Mouse (Mus musculus) cerebellum, adult 2 months (tissue): ENCODE data around the gene Hk2. TPM values are rescaled to one million over a fixed set of nuclear protein-coding genes. Genes with fewer than 3 reads are reported as not detected.

ENCODE experiments used
- DNase-seq, 2 experiments: peaks; one replicate each; pipeline ENCODE4 v3.0.0; 2021
- H3K27ac ChIP-seq: fragments of 200-500 bp; 2 replicates; pipeline ENCODE4 v1.5.1; 2012; ENCODE audit warnings: low read length, control low read depth, inconsistent platforms; ENCODE audit not compliant: insufficient read depth
- H3K27me3 ChIP-seq: fragments of 200-500 bp; 2 replicates; pipeline ENCODE4 v1.6.1; 2012; ENCODE audit warnings: inconsistent platforms, mild to moderate bottlenecking, low read length, moderate library complexity; ENCODE audit not compliant: control insufficient read depth, insufficient read depth
- H3K4me1 ChIP-seq: fragments of 200-500 bp; 2 replicates; pipeline ENCODE4 v1.6.1; 2011; ENCODE audit warnings: low read length; ENCODE audit not compliant: control insufficient read depth, insufficient read depth
- H3K4me3 ChIP-seq: fragments of 200-500 bp; replicated peaks from 2 replicates; pipeline ENCODE3; 2011; ENCODE audit warnings: mild to moderate bottlenecking, low read depth, low read length, control low read depth; ENCODE audit not compliant: insufficient read depth
- CTCF ChIP-seq: fragments of 200-500 bp; IDR thresholded peaks from 2 replicates; pipeline ENCODE4 v1.5.1; 2011; ENCODE audit warnings: low read depth, mild to moderate bottlenecking, control low read depth, low read length, moderate library complexity, borderline replicate concordance; ENCODE audit not compliant: insufficient read depth
- POLR2A ChIP-seq: fragments of 200-500 bp; IDR thresholded peaks from 2 replicates; pipeline ENCODE4 v1.6.1; 2011; ENCODE audit warnings: low read length, control low read depth, borderline replicate concordance; ENCODE audit not compliant: insufficient read depth
- WGBS: fragments of 180-500 bp; shearing (Covaris S2); methylation state at CpG from one replicate; pipeline ENCODE4 v1.1.7; 2018; 5-methylcytosine and 5-hydroxymethylcytosine counted together
- polyA plus RNA-seq: library from polyadenylated mRNA; depleted of rRNA; stranded (reverse); fragments of >200 nt; gene quantifications from 2 replicates; pipeline ENCODE4 v1.2.3, GENCODE M21; 2012

Gene Hk2
- polyA plus RNA-seq, 1 experiment = 6.3 TPM

- WGBS = 83% methylated on average over 27 of the region's 27 CpGs
- no peak for TF ChIP-seq CTCF
- no peak for TF ChIP-seq POLR2A
- no peaks in the 10 kb centered on the region for H3K27me3 ChIP-seq
- H3K4me3 ChIP-seq = no peak overlapping the region
- no peak for DNase-seq
- no peak overlapping the region for H3K27ac ChIP-seq
- H3K4me1 ChIP-seq = no peaks in the 10 kb centered on the region
Measured at GRCm38 (mm10) chr6:82737634-82738540, 36.4 kb downstream of the Hk2 start.

- peak in 1 of 2 experiments; percentile 27 for DNase-seq
- H3K27ac ChIP-seq = no peak overlapping the region; the same call in 1 of the 2 replicates
- H3K4me1 ChIP-seq = no peaks in the 10 kb centered on the region
- no peak for TF ChIP-seq CTCF
- TF ChIP-seq POLR2A = no peak
- no peak overlapping the region for H3K4me3 ChIP-seq
- 54% methylated on average over 25 of the region's 25 CpGs for whole genome bisulfite sequencing
- H3K27me3 ChIP-seq = no peaks in the 10 kb centered on the region
Measured at GRCm38 (mm10) chr6:82736626-82737600, 37.3 kb downstream of the Hk2 start.

DNA sequence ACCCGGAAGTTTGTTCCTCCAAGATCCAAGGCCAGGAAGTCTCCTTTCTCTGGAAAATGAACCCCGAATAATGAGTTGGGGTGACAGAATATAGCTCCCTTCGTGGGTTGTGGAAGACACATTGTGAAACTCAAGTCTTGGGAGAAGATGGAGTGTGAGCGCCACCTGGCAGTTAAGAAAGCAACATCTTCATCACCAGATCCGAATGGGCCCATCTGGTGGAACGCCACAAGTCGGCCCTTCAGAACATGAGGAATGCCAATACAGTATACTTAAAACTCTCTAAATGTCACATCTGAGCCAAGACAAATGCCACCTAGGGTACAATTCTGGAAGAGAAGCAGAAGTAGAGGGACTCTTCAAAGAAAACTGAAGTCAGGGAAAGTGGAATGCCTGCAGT lies 38.9 kb downstream of the Hk2 start:
- 75% methylated on average over 7 of the region's 7 CpGs for WGBS
- Histone ChIP-seq H3K27ac (no peak overlapping the region), H3K4me3 (no peak overlapping the region), H3K27me3 (no peaks in the 10 kb centered on the region), H3K4me1 (no peaks in the 10 kb centered on the region)
- DNase-seq = no peak
- TF ChIP-seq CTCF = no peak; the same call in 1 of the 2 replicates
- no peak for TF ChIP-seq POLR2A

- 85% methylated on average over 21 of the region's 21 CpGs for WGBS
- no peak for DNase-seq
- no peak for TF ChIP-seq POLR2A
- no peak for TF ChIP-seq CTCF
- H3K4me1 ChIP-seq = no peaks in the 10 kb centered on the region
- H3K4me3 ChIP-seq = no peak overlapping the region
- no peak overlapping the region for H3K27ac ChIP-seq
- H3K27me3 ChIP-seq = no peaks in the 10 kb centered on the region
Measured at GRCm38 (mm10) chr6:82728635-82729034, 45.6 kb downstream of the Hk2 start.

DNA sequence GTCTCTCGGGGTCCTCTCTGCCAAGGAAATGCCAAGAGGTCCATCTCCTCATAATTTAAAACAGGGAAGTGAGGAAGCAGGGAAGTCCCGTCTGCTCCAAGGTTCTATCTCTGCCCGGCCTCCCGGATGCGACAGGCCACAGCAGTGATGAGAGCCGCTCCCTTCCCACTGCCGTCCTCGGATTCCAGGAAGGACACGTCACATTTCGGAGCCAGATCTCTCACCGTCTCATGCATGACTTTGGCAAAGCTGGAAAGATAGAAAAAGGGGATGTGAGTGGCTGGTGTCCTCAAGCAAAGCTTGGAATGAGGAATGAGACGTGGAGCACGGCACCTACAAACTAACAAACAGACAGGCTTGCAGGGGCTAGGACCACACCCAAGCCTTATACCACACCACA lies 47.0 kb downstream of the Hk2 start:
- H3K4me1 ChIP-seq = no peaks in the 10 kb centered on the region
- DNase-seq = no peak
- no peak overlapping the region for H3K4me3 ChIP-seq
- no peaks in the 10 kb centered on the region for H3K27me3 ChIP-seq
- H3K27ac ChIP-seq = no peak overlapping the region
- WGBS = 92% methylated on average over 13 of the region's 13 CpGs
- TF ChIP-seq CTCF = no peak
- no peak for TF ChIP-seq POLR2A

GRCm38 (mm10) chr6:82723321-82723720 lies 50.9 kb downstream of the Hk2 start:
- Histone ChIP-seq H3K27me3 (no peaks in the 10 kb centered on the region), H3K4me3 (no peak overlapping the region), H3K27ac (no peak overlapping the region), H3K4me1 (no peaks in the 10 kb centered on the region)
- TF ChIP-seq POLR2A = no peak
- no peak for TF ChIP-seq CTCF
- WGBS = 61% methylated on average over 5 of the region's 5 CpGs
- DNase-seq = no peak

GRCm38 (mm10) chr6:82716126-82716525 lies 58.1 kb downstream of the Hk2 start:
- 87% methylated on average over 4 of the region's 4 CpGs for WGBS
- TF ChIP-seq POLR2A (no peak), CTCF (no peak)
- Histone ChIP-seq H3K4me1 (0 out of 2 replicates have a peak, but pooled peaks cover 3% of the 10 kb centered on the region), H3K4me3 (no peak overlapping the region), H3K27me3 (no peaks in the 10 kb centered on the region), H3K27ac (no peak overlapping the region)
- no peak for DNase-seq

DNA sequence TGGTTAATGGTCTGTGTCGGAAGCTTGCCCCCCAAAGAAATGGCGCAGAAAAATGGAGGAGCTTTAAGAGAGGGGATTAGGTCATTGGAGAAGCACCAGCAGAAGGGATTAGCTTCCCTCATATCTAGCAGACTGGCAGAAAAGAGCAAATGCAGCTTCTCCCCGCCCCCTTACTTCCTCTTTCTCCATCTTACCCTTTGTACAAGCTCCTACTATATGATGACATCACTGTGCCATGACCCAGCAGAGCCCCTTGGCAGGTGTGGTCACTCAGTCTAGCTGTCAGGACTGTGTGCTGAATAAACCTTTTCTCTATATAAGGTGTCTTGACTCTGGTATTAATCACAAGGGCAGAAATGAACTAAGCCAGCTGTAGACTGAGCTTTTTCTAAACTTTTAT lies 58.6 kb downstream of the Hk2 start:
- no peaks in the 10 kb centered on the region for H3K27me3 ChIP-seq
- 74% methylated on average over 3 of the region's 3 CpGs for WGBS
- DNase-seq = no peak
- H3K4me3 ChIP-seq = no peak overlapping the region
- TF ChIP-seq CTCF (no peak), POLR2A (no peak)
- H3K4me1 ChIP-seq = 0 out of 2 replicates have a peak, but pooled peaks cover 3% of the 10 kb centered on the region
- no peak overlapping the region for H3K27ac ChIP-seq
